Mouse (Mus musculus): Measurements from ENCODE around the gene Lysmd4.
"Not testable (repeated sequence)": the region's sequence is repeated elsewhere in the genome, so short reads cannot be mapped to it uniquely, and the experiment has no call there.

Gene Lysmd4

DNA sequence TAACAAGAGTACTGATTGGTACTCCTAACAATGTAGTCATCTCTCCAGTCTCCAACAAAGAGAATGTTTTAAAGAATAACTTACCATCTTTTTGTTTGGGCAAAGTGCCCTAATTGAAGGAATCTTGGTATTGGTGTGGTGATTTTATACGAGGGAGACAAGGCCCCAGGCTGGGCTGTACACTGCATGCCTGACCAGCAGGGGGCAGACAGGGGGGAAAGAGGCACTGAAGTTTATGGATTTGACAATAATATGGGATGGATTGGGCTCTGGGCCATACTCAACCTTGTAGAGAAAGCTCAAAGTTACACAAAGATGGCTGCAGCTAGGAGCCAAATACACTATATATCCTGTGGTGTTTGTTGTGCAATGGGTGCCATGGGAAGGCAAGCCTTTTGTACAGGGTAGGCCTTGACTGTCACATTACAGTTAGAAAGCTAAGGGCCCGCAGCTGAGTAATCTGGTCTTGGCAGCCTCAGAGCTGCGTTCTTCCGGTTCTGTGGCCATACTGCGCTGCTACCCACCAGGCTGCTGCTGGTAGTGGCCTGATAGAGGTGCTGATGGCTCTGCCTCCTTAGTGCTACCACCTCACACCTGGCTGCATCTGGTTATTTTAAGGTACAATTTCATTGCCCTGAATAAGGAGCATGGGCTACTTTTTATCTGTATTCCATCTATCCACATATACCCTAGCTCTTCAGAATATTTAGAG is 6.7 kb downstream of the Lysmd4 start:
- in situ Hi-C loops (cut with MboI; ENCODE audit: unreplicated experiment in 2 of 2), result loop anchor here (25.0 kb wide), 2 partner anchors 917 to 1142 kb away; partner anchors contain the start of gene Selenos (in 2 of the 2)

- in situ Hi-C loops (cut with MboI; ENCODE audit: unreplicated experiment in 2 of 2), result loop anchor here (25.0 kb wide), 2 partner anchors 917 to 1142 kb away; partner anchors contain the start of gene Selenos (in 2 of the 2)
These were observed 7.4 kb downstream of the Lysmd4 start for GRCm38 (mm10) chr7:67229701-67230100.

DNA sequence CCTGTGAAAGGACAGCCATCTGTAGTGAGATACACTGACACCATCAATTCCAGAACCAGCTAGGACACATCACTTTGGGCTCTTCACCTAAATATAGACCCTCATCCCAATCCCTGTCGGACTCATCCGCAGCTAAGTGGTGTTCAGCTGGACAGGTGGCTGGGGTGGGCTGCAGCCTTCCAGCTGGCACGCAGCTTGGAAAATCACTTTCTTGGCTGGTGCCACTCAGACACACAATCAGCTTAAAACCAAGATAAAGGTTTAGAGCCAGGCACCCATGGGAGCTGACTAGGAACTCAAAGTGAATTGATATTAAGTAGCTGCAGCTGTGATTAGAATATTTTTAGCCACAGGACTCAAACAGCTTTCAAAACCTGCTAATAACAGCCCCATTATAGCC is 7.9 kb downstream of the Lysmd4 start:
- in situ Hi-C loops (cut with MboI; ENCODE audit: unreplicated experiment in 2 of 2), result loop anchor here (25.0 kb wide), 2 partner anchors 918 to 1143 kb away; partner anchors contain the start of gene Selenos (in 2 of the 2)

GRCm38 (mm10) chr7:67230640-67231140 is 8.3 kb downstream of the Lysmd4 start:
- in situ Hi-C loops (cut with MboI; ENCODE audit: unreplicated experiment in 2 of 2), result loop anchor here (25.0 kb wide), 2 partner anchors 918 to 1143 kb away; partner anchors contain the start of gene Selenos (in 2 of the 2)

DNA sequence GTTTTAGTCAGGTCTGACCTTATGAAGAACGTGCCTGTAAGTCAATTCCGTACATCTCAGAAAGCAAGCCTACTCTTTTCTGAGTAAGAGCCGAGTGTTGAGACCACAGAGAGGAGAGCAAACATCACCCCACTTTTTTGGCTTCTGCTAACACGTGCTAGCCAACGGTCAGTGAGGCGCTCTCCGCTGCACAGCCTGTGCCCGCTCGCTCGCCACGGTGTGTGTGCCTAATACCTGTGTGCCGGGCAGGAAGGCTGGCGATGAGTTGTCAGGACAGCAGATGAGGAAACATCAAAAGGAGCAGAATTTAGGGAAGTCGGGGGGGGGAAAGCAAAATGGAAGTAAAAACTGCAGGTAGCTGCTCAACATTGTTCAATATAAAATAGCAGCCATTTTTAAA is 10.2 kb downstream of the Lysmd4 start:
- in situ Hi-C loops (cut with MboI; ENCODE audit: unreplicated experiment in 2 of 2), result loop anchor here (25.0 kb wide), 2 partner anchors 920 to 1145 kb away; partner anchors contain the start of gene Selenos (in 2 of the 2)

- in situ Hi-C loops (cut with MboI; ENCODE audit: unreplicated experiment in 2 of 2), result loop anchor here (25.0 kb wide), 2 partner anchors 922 to 1147 kb away; partner anchors contain the start of gene Selenos (in 2 of the 2)
These were observed 12.5 kb downstream of the Lysmd4 start for GRCm38 (mm10) chr7:67234797-67235196.

DNA sequence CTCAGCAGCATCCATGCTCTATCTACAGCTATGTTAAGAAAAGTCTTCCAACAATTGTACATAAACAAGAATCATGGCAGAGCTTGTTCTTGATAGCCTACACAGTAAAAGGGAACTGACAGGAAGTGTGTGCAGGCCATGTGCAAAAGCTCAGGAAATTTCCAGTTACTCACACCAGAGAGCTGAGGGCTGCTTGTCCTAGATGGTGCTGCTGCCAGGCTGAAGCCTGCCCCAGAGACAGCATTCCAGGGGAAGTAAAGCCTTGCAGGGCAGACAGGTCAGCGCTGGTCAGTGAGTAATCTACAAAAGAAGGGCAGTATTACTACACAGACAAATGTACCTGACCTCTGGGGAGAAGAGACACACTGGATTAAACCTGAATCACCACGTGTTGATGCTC is 14.0 kb downstream of the Lysmd4 start:
- in situ Hi-C loops (cut with MboI; ENCODE audit: unreplicated experiment in 2 of 2), result loop anchor here (25.0 kb wide), 2 partner anchors 924 to 1149 kb away; partner anchors contain the start of gene Selenos (in 2 of the 2)

- in situ Hi-C loops (cut with MboI; ENCODE audit: unreplicated experiment in 2 of 2), result loop anchor here (25.0 kb wide), 2 partner anchors 925 to 1150 kb away; partner anchors contain the start of gene Selenos (in 2 of the 2)
These were observed 15.4 kb downstream of the Lysmd4 start for GRCm38 (mm10) chr7:67237752-67238151.

DNA sequence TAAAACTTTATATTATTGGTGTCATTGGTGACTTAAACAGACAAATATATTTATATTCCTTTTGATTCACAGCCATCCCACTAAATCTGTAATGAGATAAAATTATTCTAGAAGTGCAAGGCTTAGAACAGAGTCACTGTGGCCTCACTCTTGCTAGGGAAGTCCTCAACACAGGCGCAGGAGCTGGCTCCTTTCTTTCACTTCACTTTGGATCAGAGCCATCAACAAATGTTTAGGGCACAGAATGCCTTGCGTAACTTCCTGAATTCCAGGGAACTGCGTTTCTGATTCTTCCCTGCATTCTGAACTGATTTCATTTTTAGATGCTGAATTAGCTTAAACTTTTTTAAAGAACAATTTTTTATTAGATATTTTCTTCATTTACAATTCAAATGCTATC is 19.6 kb downstream of the Lysmd4 start:
- in situ Hi-C loops (cut with MboI; ENCODE audit: unreplicated experiment in 2 of 2), result loop anchor here (5.0 to 25.0 kb wide), 6 partner anchors 113 to 1155 kb away; partner anchors contain the start of gene Selenos (in 2 of the 2)

DNA sequence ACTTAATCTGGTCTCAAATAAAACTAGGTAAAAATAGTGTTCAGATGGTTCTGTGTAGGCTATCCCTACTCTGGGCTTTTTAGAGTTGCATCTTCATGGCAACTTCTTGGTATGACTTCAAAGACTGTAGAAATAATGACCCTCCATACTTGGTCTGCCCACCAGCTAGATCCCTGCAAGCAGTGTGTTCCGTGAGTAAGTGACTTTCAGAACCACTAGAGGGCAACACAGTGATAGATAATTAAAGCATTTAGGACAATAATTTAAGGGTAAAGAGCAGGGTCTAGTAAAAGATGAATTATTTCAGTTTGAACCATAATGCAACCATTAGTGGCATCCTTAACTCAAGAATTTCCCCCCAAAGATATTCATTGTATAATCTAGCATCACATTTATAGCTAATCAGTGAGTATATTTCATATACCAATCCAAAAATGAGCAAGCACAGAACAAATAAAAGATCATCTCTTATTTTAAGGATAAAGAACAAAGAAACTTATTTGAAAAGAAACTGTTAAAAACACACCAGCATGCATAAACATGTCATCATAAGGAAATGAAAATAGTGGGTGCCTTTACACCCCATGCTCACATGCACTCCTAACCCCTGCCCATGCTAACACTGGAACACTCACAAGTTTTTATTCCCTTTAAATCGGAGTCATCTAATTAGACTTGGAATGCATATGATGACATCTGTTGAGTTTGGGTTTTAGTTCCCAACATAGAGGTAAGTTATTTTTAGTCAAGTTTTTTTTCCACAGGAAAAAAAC is 21.0 kb downstream of the Lysmd4 start:
- in situ Hi-C loops (cut with MboI; ENCODE audit: unreplicated experiment in 2 of 2), result loop anchor here (5.0 to 25.0 kb wide), 6 partner anchors 111 to 1156 kb away; partner anchors contain the start of gene Selenos (in 2 of the 2)

GRCm38 (mm10) chr7:67243894-67244282 is 21.5 kb downstream of the Lysmd4 start:
- in situ Hi-C loops (cut with MboI; ENCODE audit: unreplicated experiment in 2 of 2), result loop anchor here (5.0 to 25.0 kb wide), 6 partner anchors 111 to 1157 kb away; partner anchors contain the start of gene Selenos (in 2 of the 2)

GRCm38 (mm10) chr7:67245255-67245654 is 22.9 kb downstream of the Lysmd4 start:
- in situ Hi-C loops (cut with MboI; ENCODE audit: unreplicated experiment in 2 of 2), result loop anchor here (10.0 to 25.0 kb wide), 3 partner anchors 110 to 1158 kb away; partner anchors contain the start of gene Selenos (in 2 of the 2)

GRCm38 (mm10) chr7:67246067-67246466 is 23.7 kb downstream of the Lysmd4 start:
- in situ Hi-C loops (cut with MboI; ENCODE audit: unreplicated experiment in 2 of 2), result loop anchor here (10.0 to 25.0 kb wide), 3 partner anchors 109 to 1159 kb away; partner anchors contain the start of gene Selenos (in 2 of the 2)

GRCm38 (mm10) chr7:67259828-67260563 is 37.7 kb downstream of the Lysmd4 start:
- in situ Hi-C loops (cut with MboI; ENCODE audit: unreplicated experiment in 2 of 2), result no loop called here

GRCm38 (mm10) chr7:67270447-67270846 is 48.1 kb downstream of the Lysmd4 start:
- in situ Hi-C loops (cut with MboI; ENCODE audit: unreplicated experiment in 2 of 2), result not testable (repeated sequence)

DNA sequence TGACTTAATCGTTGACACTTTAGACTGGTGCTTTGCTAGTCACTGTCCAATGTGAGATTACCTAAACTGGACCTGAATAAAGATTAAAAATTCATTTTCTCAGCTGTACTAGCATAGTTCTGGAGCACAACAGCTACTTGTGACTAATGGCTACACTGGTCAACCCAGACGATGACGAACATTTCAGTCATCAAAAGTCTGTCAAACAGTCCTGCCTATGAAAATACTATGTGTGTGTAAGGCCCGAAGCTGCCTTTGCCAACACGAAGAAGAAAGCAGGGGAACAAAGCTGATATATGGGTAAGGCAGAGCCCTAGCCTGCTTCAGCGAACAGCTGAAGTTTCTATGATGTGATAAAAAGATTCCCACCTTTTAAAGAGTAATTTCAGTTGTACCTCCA is 61.2 kb downstream of the Lysmd4 start:
- in situ Hi-C loops (cut with MboI; ENCODE audit: unreplicated experiment in 2 of 2), result no loop called here

- in situ Hi-C loops (cut with MboI; ENCODE audit: unreplicated experiment in 2 of 2), result no loop called here
These were observed 65.1 kb downstream of the Lysmd4 start for GRCm38 (mm10) chr7:67287456-67287855.

- in situ Hi-C loops (cut with MboI; ENCODE audit: unreplicated experiment in 2 of 2), result no loop called here
These were observed 69.0 kb downstream of the Lysmd4 start for GRCm38 (mm10) chr7:67291356-67291755.

DNA sequence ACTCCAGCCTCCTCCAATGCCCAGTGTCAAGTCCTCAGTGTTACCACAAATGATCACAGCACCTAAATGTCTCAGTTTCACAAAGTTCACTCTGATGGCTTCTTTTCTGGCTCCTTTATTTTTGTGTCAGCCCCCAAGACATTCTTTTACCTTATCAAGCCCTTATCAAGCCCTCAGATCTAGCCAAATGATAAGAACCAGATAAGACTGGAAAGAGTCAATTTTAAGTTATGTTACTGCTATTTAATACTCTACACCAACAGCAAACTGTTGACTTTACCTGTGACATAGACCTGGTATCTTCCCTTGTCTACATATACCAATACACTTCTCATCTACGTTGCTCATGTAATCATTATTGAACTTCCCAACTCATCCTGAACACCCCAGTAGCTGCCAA is 74.1 kb downstream of the Lysmd4 start:
- in situ Hi-C loops (cut with MboI; ENCODE audit: unreplicated experiment in 2 of 2), result no loop called here

GRCm38 (mm10) chr7:67304937-67305336 is 82.6 kb downstream of the Lysmd4 start:
- in situ Hi-C loops (cut with MboI; ENCODE audit: unreplicated experiment in 2 of 2), result no loop called here
